Mouse (Mus musculus) kidney, postnatal 0 days (tissue): ENCODE results near the gene Sars. TPM values are rescaled to one million over a fixed set of nuclear protein-coding genes. Genes with fewer than 3 reads are reported as not detected.

ENCODE experiments used
- ATAC-seq: fragments of 200-750 bp; cut with Nextera tagmentation; replicated peaks from 2 replicates; pipeline ENCODE4 v1.8.0; 2017; ENCODE audit warnings: low read depth, moderate number of reproducible peaks, moderate TSS enrichment, moderate library complexity; ENCODE audit not compliant: low FRiP score
- DNase-seq: peaks from one replicate; pipeline ENCODE4 v3.0.0-alpha.2; 2016; ENCODE audit warnings: low spot score
- H3K27ac ChIP-seq: fragments of 300-500 bp; sonication (generic); 2 replicates; pipeline ENCODE4 v1.5.1; 2014; ENCODE audit warnings: mild to moderate bottlenecking
- H3K27me3 ChIP-seq: fragments of 300-500 bp; sonication (generic); 2 replicates; pipeline ENCODE4 v1.6.1; 2014; ENCODE audit warnings: low read length, mixed read lengths; ENCODE audit not compliant: insufficient read depth
- H3K36me3 ChIP-seq: fragments of 300-500 bp; sonication (generic); 2 replicates; pipeline ENCODE4 v1.6.1; 2014; ENCODE audit warnings: low read length, mixed read lengths; ENCODE audit not compliant: insufficient read depth
- H3K4me1 ChIP-seq: fragments of 300-500 bp; sonication (generic); replicated peaks from 2 replicates; pipeline ENCODE4 v1.6.1; 2014; ENCODE audit warnings: antibody characterized with exemption, low read length, mixed read lengths; ENCODE audit not compliant: insufficient read depth
- H3K4me2 ChIP-seq: fragments of 300-500 bp; sonication (generic); 2 replicates; pipeline ENCODE4 v1.6.1; 2014; ENCODE audit warnings: mild to moderate bottlenecking, low read length, moderate library complexity, mixed read lengths
- H3K4me3 ChIP-seq: fragments of 300-500 bp; sonication (generic); replicated peaks from 2 replicates; pipeline ENCODE4 v1.5.1; 2014; ENCODE audit warnings: low read depth, low read length
- H3K9ac ChIP-seq: fragments of 300-500 bp; sonication (generic); 2 replicates; pipeline ENCODE4 v1.6.1; 2014; ENCODE audit warnings: low read depth, low read length
- H3K9me3 ChIP-seq: fragments of 300-500 bp; sonication (generic); replicated peaks from 2 replicates; pipeline ENCODE4 v1.6.1; 2016; ENCODE audit warnings: low read length, inconsistent platforms, mixed read lengths
- CTCF ChIP-seq: IDR thresholded peaks from 2 replicates; pipeline ENCODE4 v1.5.1; 2016; ENCODE audit warnings: antibody characterized with exemption, low read depth, mild to moderate bottlenecking, moderate library complexity
- WGBS: fragments of 180-500 bp; shearing (Covaris S2); extraction: QIAGEN DNeasy Blood & Tissue Kit; methylation state at CpG from one replicate; pipeline ENCODE4 v1.1.7; 2014; 5-methylcytosine and 5-hydroxymethylcytosine counted together
- polyA plus RNA-seq: library from polyadenylated mRNA; unstranded; fragments of >200 nt; fragmentation: Nextera tagmentation; extraction: Ambion mirVana; gene quantifications from 2 replicates; pipeline ENCODE4 v1.2.1, GENCODE M21; 2015

Sars gene
- polyA plus RNA-seq, 1 experiment from 2014 or later, result 118 TPM

DNA sequence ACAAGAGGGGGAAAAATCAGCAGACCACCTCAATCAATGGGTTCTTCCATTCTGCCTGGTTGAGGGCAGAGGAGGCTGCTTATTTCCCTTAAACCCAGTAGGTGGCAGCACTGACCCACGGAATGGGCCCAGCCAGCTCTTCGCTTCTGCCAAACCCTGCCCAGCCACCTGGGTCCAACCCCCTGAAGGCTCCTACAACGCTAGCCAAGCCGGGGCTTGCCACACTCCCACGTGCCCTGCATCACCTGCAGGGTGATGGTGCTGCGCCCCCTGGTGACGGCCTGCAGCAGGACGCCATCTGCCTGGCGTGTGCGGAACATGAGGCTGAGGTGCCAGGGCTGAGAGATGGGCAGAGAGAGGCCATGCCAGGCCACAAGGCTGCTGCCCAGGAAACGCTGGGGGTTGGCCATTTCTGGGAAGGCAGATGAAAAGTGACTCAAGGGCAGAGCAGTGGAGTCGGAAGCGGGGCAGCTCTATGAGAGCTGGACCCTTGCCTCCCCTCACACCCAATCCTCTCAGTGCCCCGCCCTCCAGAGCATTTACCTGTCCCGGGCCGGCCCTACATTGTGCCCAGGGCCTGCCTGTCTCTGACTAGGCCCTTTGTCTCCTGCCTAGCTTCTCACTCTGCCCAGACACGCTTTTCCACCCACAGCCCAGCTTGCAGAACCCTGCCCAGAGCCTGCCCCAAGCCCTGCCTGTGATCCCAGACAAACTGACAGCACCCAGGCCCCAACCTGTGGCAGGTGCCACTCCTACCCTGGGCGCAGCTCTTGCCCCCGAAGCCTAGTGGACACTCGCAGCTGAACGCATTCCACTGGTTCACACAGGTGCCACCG lies 43.1 kb downstream of the Sars start:
- H3K9ac ChIP-seq, result no peak overlapping the region
- H3K4me3 ChIP-seq, result no peak overlapping the region
- H3K27me3 ChIP-seq, result no peaks in the 10 kb centered on the region
- H3K4me2 ChIP-seq, result peak overlapping the region; percentile 17; the same call in 1 of the 2 replicates
- peak; percentile 100 for TF ChIP-seq CTCF
- 36% methylated on average over 22 of the region's 22 CpGs for WGBS
- ATAC-seq (peak; percentile 95), DNase-seq (peak; percentile 95)
- H3K36me3 ChIP-seq, result peaks cover 42% of the 10 kb centered on the region
- 0 out of 2 replicates have a peak, but pooled peaks cover 3% of the 10 kb centered on the region for H3K4me1 ChIP-seq
- no peak overlapping the region for H3K27ac ChIP-seq
- H3K9me3 ChIP-seq, result no peaks in the 10 kb centered on the region

DNA sequence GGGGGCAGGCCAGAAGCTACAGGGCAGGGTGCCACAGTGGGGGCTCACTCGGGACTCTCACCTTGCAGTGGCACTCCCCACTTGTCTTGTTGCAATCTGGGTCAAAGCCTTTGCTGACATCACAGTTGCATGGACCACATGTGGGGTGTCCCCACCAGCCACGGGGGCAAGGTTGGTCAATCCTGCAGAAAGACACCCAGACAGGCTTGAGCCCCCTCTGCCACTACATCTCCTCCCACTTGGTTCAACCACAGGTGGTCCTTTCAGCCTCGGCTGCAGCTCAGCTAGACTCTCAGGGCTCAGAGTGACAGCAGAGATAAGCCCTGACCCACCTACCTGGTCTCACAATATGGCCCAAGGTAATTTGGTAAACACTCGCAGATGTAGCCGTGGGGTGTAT lies 44.6 kb downstream of the Sars start:
- H3K27ac ChIP-seq, result no peak overlapping the region
- H3K9ac ChIP-seq, result no peak overlapping the region
- no peak overlapping the region for H3K4me3 ChIP-seq
- no peak for TF ChIP-seq CTCF
- no peak overlapping the region for H3K4me2 ChIP-seq
- 90% methylated on average over 5 of the region's 5 CpGs for WGBS
- H3K27me3 ChIP-seq, result no peaks in the 10 kb centered on the region
- H3K36me3 ChIP-seq, result peaks cover 38% of the 10 kb centered on the region
- no peak for DNase-seq
- H3K9me3 ChIP-seq, result no peaks in the 10 kb centered on the region
- no peak for ATAC-seq
- 0 out of 2 replicates have a peak, but pooled peaks cover 3% of the 10 kb centered on the region for H3K4me1 ChIP-seq

DNA sequence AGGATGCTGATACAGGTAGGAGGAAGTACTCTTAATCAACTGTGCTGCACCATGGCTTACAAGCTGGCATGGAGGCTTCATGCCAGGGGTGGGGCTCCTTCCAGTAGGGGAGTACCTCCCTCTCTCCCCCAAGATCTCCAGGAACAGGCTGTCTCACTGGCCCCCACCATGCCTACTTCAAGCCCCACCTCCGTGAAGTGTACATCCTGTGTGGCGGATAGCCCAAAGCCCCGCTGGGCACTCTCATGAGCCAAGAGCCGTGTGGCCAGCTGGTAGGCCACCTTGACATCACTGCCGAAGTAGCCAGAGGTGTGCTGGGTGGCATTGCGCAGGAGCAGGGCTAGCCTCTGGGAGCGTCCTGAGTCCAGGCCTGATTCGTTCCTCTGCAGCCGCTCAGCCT lies 46.7 kb downstream of the Sars start:
- WGBS, result 86% methylated on average over 9 of the region's 9 CpGs
- no peak for ATAC-seq
- DNase-seq, result no peak
- no peak overlapping the region for H3K4me2 ChIP-seq
- H3K9ac ChIP-seq, result no peak overlapping the region
- H3K4me3 ChIP-seq, result no peak overlapping the region
- peaks cover 46% of the 10 kb centered on the region for H3K36me3 ChIP-seq
- H3K27ac ChIP-seq, result no peak overlapping the region
- no peaks in the 10 kb centered on the region for H3K4me1 ChIP-seq
- H3K27me3 ChIP-seq, result no peaks in the 10 kb centered on the region
- no peak for TF ChIP-seq CTCF
- no peaks in the 10 kb centered on the region for H3K9me3 ChIP-seq

DNA sequence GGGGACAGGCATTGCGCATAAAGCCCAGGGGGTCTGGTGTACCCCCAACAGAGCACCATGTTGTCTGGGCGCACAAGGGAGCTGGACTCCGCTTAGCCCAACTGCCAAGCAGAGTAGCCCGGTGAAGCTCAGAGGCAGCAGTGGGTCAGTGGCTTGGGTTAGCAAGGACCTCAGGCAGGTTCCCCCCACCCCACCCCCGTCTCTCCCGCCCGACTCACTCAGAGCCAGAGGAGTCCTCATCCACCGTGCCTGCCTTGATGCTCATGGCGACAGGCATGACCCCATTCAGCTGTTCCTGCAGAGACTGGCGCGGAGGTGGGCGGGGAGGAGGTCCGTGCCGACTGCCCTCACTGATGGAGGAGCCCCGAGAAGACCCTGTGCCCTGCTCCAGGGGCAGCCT lies 52.2 kb downstream of the Sars start:
- ATAC-seq, result no peak

DNA sequence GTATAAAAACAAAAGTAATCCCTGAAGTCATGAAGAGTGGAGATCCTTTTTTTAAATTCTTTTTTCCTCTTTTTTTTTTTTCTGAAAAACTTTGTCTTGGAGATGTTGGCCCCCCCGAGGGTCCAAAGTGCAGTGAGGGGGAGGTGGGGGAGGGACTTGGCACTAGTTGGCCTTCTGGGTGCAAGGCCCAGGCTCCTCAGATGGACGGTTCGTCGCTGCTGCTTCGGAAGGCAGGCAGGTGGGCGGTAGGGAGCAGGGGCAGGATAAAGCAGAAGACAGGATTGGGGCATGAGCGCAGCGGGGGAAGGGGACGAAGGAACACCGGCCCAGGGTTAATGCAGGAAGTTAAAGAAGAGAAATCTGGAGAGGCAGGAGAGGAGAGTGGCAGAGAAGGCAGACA lies 52.7 kb downstream of the Sars start:
- H3K9me3 ChIP-seq, result no peaks in the 10 kb centered on the region
- H3K9ac ChIP-seq, result peak overlapping the region; percentile 42; the same call in 1 of the 2 replicates
- no peak overlapping the region for H3K4me3 ChIP-seq
- H3K36me3 ChIP-seq, result peaks cover 19% of the 10 kb centered on the region
- no peak for TF ChIP-seq CTCF
- ATAC-seq, result peak; percentile 57
- peak overlapping the region; percentile 29 for H3K4me2 ChIP-seq
- 22% methylated on average over 10 of the region's 10 CpGs for WGBS
- peak; percentile 64 for DNase-seq
- peak overlapping the region; percentile 62; the same call in 1 of the 2 replicates for H3K27ac ChIP-seq
- peaks cover 5% of the 10 kb centered on the region for H3K4me1 ChIP-seq
- H3K27me3 ChIP-seq, result no peaks in the 10 kb centered on the region

More for the DNA sequence above, 52.2 kb downstream of the Sars start:
- H3K4me3 ChIP-seq, result no peak overlapping the region
- peak overlapping the region; percentile 29 for H3K4me2 ChIP-seq
- no peak for TF ChIP-seq CTCF
- no peaks in the 10 kb centered on the region for H3K9me3 ChIP-seq
- peaks cover 22% of the 10 kb centered on the region for H3K36me3 ChIP-seq
- DNase-seq, result no peak
- 0 out of 2 replicates have a peak overlapping the region, but pooled peaks have one; percentile 3 for H3K9ac ChIP-seq
- 55% methylated on average over 15 of the region's 15 CpGs for WGBS
- H3K4me1 ChIP-seq, result peaks cover 5% of the 10 kb centered on the region
- H3K27ac ChIP-seq, result 0 out of 2 replicates have a peak overlapping the region, but pooled peaks have one; percentile 61
- H3K27me3 ChIP-seq, result no peaks in the 10 kb centered on the region

DNA sequence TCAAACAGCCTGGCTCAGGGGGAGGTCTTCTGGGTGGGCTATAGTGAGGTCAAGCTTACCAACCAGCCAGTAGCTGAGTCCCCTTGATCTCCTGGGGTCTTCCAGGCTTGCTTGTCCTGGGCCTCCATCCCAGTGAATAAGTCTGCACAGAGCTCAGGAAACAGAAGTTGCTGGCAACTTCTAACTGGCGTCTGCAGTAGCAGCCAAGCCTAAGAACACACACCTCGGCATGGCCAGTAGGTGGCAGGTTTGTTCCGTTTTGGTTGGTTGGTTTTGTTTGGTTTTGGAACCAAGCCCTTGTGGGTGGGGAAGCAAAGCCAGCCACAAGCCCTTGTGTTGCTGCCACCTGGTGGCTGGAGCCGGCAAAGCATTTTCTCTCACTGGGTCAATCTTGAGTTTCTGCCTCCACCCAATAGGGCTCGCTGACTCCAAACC lies 55.9 kb downstream of the Sars start:
- peak; percentile 100 for TF ChIP-seq CTCF
- DNase-seq (peak; percentile 97), ATAC-seq (peak; percentile 67)
- Histone ChIP-seq H3K36me3 (peaks cover 8% of the 10 kb centered on the region), H3K4me3 (no peak overlapping the region), H3K9me3 (no peaks in the 10 kb centered on the region), H3K4me1 (peaks cover 10% of the 10 kb centered on the region), H3K4me2 (peak overlapping the region; percentile 30; the same call in 1 of the 2 replicates), H3K27ac (0 out of 2 replicates have a peak overlapping the region, but pooled peaks have one; percentile 36), H3K9ac (no peak overlapping the region), H3K27me3 (no peaks in the 10 kb centered on the region)
- WGBS, result 1% methylated on average over 5 of the region's 5 CpGs
